Mouse (Mus musculus) naive thymus-derived CD4-positive, alpha-beta T cell, adult 2 months (primary cell): ENCODE results near the gene Ficd.

ENCODE experiments used
- DNase-seq: peaks from one replicate; pipeline ENCODE4 v3.0.0-alpha.2; 2011; ENCODE audit warnings: low read depth

The Ficd gene

DNA sequence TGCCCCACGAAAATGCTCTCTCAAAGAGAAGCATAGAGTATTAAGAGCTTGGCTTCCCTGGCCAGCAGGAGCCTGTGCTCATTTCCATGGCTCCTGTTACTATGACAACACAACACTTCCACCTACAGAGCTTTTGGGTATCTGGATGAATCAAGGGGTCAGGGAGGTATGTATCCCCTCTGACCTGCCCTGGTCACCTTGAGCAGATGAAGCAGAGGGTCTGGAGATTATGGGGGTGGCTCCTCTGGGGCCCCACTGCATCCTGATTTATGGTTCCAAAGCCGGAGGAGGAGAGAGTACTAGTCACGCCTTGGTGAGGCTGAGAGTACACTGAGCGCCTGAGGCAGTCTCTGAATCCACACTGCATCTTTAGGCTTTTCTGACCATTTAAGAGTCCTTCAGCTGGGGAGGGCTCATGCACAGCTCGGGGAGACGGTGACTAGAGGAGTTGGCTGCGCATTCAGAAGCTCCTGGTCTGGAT is 4.9 kb upstream of the Ficd start:
- no peak for DNase-seq

DNA sequence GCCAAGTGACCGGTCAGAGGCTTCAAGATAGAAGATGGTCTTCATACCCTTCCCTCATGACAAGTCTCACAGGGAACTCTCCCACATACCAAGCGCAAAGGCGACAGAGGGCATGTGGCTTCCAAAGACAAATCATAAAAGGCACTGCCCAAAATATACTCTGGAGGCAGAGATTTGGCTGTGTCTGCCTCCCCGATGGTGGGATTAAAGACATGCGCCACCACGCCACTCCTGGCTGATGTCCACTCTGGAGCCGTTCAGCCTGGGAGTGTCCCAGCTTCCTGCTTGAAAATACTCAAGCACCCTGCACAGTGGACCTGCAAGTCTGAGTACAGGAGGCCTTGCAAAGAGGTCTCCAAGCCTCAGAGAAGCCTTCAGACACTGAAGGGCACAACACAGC is 4.4 kb upstream of the Ficd start:
- DNase-seq, result no peak

DNA sequence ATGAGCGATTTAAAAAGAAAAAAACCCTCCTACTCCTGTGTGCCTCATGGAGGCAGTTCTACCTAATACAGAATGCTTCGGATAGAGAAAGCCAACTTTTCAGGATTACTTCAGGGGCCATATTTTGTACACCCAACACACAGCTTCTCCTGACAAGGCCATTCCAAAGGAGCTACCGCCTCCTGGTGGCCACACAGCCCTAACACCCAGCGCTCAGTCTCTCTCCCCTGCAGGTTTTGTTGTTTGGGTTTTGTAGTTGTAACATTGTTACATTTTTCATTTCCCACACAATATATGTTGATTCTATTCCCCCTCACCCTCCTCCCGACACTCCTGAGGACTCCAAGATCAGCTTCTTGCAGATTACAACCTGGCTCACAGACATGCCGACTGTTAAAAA is 3.4 kb upstream of the Ficd start:
- DNase-seq, result peak; percentile 64

DNA sequence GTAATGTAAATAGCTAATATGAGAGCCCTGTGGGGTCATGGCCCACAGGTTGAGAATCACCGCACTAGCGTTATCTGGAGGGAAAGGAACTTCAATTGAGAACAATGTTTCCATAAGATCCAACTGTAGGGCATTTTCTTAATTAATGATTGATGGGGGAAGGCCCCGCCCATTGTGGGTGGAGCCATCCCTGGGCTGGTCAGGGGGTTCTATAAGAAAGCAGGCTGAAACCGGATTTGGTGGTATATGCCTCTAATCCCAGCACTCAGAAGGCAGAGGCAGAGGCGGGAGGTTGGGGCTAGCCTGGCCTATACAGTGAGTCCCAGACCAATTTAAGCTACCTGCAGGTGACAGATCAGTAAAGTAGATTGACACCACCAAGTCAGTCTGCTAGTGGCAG is 1.2 kb upstream of the Ficd start:
- DNase-seq, result no peak

DNA sequence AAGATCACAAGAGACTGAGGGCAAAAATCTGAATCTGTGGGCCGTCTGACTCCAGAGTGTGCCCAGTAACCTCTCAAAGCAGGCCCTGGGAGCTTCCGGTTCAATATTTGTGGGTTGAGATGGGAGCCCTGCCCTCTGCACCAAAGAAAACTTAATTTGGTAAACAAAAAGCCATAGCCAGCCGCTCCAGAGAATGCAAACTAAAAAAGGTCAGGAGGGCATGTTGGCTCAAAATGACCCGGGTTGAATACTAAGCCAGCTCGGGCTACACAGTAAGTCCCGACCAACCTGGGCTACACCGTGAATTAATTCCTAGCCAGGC is 619 bp upstream of the Ficd start:
- no peak for DNase-seq

DNA sequence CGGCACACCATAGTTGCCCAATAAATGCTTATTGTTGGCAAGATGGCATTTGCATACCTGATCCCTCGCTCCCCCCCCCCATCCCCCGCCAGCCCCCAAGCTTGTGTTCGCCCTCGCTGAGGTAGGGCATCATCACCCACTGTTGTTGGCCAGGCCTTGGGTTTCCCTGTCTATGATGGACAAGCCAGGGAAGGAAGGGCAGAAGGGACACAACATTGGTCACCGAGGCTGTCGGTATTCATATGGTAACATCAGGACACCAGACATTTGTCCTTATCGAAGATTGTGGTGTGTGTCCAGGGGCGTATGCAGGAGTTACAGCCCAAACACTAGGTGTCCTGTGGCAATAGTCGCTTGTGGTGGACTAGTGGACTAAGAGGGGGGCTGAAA is 505 bp downstream of the Ficd start:
- DNase-seq, result no peak

DNA sequence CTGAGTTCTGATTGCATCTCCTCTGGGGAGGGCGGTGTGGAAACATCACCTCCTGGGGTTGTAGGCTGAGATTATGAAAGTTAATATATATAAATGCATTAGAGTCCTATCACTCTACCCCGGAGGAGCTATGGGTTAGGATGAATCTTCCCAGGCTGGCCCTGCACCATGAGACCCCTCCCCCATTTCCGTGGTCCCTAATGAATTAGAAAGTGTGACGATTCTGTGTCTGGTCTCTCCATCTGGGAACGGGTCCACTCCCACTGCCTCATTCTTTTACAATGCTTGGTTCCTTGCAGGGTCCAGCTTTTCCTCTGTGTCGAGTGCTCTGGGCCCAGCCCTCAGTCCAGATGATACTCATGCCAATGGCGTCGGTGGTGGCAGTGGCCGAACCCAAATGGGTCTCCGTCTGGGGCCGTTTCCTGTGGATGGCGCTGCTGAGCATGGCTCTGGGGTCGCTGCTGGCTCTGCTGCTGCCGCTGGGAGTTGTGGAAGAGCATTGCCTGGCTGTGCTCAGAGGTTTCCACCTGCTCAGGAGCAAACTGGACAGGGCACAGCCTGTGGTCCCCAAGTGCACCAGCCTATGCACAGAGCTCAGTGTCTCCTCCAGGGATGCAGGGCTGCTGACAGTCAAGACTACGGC is 1.0 kb downstream of the Ficd start:
- DNase-seq, result no peak

DNA sequence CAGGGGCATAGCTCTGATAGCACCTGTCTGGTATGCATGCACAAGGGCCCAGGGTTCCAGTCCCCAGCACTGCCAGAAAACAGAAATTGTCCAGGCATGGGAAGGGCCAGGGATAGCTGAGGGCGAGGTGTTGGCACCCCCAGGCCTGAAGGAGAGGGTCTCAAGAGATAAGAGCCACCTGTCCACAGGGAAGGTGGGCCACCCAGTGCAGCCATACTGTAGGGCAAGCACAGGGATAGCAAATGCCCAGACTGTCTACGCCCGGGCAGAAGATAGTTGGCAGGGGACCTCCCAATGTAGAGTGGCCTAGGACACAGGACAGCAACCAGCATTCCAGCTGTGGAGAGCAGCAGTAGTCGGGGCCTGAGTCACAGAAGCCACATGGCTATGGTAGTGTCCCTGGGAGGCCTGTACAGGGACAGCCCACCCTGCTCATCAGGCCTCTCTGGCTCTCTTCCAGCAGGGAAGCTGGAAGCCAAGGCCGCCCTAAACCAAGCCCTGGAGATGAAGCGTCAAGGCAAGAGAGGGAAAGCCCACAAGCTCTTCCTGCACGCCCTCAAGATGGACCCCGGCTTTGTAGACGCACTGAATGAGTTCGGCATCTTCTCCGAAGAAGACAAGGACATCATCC is 2.1 kb downstream of the Ficd start:
- DNase-seq, result no peak

DNA sequence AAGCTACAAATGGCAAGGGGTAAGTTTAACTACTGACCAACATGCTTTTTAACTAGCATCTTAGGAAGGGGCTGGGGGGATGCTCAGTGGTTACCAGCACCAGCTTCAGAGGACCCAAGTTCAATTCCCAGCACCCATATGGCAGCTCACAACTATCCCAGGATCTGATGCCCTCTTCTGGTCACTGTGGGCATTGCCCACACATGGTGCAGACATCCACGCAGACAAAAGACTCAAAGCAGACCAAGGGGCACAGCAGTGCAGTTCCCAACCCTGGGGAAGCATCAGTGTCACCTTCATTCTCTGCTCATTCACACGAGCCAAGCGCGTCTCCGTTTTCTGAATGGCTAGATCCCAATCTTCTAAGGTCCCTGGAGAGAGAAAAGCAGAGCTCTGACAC is 12.0 kb downstream of the Ficd start:
- no peak for DNase-seq

DNA sequence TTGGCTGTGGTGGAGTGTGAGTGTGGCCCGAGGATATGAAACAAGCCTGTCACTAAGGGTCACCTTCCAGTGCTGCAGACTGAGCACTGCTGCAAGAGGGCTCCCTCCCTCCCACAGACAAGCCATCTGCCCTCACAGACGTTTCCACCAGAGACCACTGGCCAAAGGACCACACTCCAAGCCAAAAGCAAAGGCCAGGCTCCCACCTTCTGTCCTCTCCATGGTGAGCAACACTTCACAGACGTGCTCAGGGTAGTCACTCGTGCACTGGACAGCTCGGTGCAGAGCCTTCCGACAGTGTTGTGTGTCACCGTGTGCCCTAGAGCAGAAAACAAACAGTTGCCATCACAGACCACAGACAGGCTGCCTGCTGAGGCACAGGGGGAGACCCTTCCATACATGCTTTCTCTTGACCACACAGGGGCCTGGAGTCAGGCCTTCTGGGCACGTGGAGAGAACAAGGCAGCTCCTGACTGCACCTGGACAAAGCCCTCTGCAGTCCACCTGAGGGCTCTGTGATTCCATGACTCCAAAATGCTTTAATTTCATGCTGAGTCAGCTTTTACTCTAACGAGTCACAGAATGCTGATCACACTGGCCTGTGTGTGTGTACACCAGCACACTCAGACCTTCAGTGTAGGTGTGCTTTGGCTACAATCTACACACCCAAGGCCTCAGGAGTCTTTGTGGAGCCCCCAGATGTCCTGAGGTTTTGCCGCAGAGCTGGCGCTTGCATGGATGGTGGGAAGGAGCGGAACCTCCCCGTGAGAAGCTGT is 13.1 kb downstream of the Ficd start:
- no peak for DNase-seq

DNA sequence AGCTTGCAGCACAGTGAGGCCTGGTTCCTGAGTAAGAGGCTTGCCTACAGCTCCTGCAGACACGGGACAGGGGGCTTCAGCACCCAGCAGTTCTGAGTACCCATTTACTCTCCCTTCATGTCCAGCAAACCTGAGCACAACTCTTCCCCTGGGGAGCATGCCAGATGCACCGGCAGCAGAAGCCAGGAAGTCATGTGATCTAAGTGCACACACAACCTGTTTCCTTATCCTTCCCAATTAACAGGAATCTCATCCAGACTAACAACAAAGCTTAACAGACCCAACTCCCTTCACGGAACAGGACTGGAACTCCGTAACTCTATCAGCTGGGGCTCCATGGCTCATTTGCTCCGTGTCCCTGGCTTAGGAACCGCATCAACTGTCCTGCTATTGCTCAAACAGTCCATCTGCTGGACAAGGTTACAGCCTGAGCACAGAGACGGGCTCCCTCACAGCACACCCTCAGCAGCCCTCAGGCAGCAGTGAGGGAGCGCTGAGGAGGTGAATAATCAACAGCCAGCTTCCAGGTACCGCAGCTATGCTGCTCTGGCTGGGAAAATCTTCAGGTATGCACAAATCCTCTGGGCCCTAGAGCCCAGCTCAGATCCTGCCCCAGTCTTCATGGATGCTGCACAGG is 16.0 kb downstream of the Ficd start:
- no peak for DNase-seq

DNA sequence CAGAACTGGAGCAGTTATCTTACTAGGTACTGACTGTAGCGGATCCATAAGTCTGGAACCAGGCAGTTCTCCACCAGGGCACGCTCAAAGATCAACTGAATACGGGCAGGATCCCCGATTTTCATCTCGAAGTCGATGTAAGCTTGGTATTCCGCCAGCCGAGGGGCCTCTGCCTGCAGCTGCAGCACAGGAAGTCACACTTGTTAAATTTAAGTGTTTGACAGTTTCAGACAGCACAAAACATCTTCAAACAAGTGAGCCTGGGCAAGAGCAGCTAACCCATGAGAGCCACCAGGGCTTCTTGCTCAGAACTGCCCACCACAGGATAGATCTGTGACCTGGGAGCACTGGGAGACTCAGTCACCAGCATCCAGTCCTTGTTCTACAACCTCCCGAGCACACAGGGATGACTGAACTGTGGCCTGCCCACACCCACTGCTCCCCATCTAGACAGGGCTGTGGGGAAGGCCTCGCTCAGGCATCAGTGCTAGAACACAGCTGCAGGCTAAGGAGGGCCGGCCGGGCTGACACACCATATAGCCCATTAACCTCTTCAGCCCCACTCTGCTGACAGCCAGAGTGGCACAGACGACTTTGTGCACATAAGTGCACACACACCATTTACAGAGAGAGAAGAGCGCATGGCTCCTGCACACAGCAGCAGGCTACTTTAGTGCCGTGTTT is 19.9 kb downstream of the Ficd start:
- DNase-seq, result no peak

DNA sequence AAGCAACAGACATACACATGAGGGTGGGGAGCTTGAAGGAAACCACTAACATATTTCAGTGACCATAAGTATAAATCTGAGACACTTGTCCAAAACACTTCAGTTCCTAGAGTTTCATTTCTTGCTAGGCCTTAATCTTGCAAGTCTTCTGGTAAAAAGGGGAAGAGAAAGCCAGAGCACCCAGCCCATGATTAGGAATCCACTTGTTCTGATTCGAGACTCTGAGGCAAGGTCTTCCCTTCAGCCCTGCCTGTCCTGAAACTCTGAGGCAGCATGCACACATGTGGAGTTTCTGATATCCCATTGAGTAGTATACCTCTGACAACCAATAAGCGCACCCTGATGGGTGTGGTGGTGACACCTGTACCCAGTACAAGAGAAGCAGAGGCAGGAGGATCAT is 26.0 kb downstream of the Ficd start:
- DNase-seq, result no peak

DNA sequence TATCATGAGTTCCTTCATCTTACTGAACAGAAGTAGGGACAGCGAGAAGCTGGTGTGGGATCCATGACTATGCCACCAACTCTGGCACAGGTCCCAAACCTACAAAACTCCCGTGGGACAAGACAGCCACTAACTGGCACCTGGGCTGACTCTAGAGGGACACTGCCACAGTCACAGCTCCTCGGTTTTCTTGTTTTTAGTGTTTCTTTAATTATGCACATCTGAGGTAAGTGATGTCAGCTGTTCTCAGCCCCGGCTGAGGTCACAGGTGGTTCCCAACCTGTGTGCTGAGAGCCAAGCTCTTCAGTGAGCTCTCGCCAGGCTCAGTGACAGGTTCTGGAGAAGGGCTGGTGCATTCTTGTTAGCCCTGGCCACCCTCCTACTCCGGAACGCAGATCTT is 28.8 kb downstream of the Ficd start:
- no peak for DNase-seq

DNA sequence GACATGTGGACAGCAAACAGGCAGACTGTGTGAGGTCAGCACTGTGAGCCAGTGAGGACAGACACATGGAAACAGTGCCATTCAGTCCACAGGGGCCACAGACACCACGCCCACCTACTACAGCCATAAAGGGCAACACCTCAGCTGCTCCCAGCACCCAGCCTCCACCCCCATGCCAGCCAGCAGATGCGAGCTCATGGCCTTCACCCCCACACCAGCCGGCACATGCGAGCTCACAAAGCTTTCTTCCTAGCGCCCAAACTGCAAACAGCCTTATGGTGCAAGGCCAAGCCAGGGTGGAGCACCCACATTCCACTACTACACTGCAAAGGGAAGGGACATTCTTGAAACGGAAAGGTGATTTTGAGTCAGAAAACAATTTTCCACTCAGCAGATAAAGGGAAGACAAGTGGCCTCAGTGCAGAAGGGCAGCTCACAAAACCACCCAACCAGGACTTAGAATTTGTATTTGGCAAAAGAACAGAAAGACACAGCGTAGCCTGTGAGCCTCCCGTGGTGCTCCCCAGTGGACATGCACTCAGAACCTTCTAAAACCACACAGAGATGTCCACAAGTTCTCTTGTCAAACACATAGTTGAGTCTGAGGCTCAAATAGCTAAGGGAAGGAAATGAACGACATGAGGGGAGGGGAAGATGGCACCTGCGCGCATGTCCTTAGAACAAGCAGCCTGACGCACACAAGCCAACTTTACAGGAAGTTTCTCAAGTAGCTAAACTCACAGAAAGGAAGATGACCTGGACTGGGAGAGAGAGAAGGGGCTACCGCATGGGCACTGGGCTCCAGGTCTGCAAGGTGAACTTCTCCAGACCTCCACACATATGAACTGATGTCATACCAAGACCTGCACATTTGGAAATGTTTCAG is 30.3 kb downstream of the Ficd start:
- no peak for DNase-seq

DNA sequence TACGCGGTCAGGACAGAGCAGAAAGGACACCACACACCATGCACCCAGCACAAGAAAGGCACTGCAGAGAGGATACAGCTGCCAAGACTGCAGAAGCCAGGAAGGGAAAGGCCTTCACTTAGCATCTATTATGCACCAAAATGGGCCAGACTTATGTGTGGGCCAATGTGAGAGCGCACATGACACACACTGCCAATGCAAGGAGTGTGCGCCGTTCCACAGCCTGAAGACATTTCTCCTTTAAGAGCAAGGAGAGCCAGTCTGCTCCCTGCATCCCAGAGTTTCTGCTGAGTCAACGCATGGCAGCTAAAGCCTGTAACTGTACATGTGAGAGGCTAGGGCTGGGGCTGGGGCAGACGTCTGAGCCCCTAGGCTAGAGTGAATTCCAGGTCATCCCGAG is 33.2 kb downstream of the Ficd start:
- DNase-seq, result no peak

DNA sequence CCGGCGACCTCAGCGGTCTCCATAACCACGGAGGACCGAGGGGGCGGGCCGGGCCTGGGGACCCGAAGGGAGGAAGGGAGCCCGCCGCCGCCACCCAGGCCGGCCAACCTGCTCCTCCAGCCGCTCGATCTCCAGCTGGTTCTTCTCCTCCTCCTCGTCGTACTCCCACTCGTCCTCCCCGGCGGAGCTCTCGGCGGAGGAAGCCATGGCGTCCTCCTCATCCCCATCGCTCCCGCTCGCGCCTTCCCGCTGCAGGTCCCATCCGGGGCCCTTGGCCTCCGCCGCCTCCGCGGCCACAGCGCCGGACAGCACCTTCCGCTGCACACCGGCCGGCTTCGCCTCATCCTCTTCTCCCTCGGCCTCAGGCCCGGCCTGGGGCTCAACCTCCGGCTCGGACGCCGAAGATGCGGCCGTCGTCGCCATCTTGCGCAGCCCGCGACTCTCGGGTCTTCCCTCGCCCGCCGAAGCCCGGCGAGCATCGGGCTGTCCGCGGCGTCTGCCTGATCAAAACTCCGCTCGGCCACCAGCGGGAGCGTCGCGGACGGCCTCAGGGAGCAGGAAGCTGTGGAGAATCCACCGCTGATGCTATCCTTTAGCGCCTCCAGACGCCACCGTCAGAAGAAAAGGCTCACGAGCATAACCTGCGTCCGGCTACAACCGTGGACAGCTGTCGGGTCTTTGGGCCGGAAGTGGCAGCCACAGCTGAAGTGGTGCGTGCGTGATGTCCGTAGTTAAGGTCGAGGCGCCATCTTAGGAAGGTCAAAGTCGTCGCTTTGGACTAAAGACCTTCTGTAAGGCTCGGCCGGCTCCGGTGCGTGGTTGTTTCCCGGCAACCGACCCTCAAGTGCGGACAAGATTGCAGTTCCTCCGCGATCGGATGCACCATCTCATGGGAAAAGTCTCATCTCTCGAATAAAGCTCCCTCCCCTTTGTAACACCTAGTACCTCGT is 35.9 kb downstream of the Ficd start:
- peak; percentile 96 for DNase-seq

DNA sequence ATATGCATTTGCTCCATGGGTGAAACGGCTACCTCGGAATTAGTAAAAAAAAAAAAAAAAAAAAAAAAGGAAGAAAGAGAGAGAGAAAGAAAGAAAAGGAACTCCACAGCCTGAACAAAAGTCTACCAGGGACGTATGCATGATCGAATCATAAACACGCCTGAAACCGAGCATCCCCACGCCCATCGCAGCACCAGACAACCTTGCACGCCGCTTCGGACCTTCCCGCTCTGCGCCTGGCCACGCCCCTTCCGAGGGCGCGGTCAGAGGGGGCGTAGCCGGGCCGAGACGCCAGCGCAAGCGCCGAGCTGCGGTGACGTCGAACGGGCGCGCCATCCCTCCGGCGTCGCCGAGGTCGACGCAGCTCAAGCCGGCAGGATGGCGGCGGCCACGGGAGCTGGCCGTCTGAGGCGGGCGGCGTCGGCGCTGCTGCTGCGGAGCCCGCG is 36.9 kb downstream of the Ficd start, which contains the start of the genes Sart3 and Iscu:
Sart3 (minus strand) TSS at position 61 of the 446 bp plus-strand sequence.
Iscu (plus strand) TSS at position 299 of the 446 bp plus-strand sequence.
- peak; percentile 97 for DNase-seq

DNA sequence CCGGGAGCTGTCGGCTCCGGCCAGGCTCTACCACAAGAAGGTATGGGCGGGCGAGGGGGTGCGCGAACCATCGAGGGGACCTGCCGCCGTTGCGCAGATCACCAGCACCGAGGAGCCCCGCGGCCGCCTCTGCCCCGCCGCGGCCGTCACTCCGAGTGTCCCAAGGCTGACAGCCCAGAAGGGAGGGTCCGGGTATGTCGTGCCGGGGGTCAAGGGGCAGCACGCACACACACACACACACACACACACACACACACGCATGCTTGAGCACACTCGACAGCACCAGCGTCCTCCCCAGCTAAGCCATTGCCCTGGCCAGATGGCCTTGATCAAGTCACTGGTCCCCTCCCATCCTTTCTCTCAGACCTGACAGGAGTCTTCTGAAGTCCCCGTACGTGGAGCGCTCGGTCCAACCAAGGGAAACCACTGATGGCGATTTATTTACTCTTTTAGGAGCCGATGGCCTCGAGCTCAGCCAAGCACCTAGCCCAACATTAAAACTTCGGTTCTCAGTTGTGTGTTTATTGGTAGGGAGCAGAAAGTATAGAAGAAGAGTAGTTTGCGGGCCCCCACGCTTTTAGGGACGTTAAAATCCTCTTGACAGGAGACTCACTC is 37.4 kb downstream of the Ficd start:
- DNase-seq, result peak; percentile 45

DNA sequence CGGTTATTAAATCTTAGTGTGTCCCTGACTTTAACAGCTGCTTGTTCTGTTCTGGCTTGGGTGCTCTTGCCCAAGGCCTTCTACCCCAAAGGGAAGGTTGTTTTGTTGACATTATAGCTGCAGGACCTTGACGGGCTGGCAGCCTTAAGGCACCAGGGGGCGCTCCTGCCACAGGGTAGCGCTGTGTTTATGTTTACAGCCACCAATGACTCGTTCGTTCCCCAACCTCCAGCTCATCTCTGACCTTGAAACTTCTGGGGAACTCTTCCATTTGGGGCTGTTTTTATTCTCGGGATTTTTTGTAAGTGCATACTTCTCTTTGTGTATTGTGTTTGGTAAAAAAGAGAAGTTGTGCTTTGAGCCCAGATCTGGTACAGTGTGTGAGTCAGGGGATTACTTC is 38.1 kb downstream of the Ficd start:
- peak; percentile 94 for DNase-seq
